Mouse (Mus musculus): ENCODE data around the gene Hist1h2bc. TPM values are rescaled to one million over a fixed set of nuclear protein-coding genes. Genes with fewer than 3 reads are reported as not detected.

The Hist1h2bc gene
- total RNA-seq, 2 experiments from 2014 or later = 87.0 to 92.4 TPM

DNA sequence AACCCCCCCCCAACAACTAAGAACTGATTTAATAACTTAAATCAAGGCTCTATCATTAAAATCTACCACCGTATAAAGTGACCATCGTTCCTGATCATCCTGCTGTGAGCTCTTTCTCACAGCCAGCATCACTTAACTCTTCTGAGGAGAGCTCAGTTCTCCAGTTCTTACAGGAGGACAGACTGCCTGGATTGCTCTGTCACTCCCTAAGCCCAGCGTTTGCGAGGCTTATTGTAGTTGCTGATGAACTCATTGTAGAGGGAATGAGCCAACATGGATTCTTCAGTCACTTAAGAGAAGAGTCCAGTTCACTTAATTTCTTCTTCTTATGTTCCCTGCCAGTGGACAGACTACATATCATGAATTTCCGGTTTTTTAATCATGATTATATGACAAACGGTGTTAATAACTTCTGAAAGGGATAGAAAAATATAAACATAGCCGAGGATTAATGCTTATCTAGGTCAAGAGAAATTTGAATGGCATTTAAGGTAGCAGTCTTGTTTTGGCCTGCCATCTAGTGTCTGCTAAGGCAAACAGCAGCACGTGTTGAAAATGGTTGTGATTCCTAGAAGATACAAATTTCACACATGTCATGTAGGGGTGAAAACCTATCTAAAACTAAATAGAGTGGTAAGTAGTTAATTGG lies 48.3 kb downstream of the Hist1h2bc start:
- DNase-seq = no peak

DNA sequence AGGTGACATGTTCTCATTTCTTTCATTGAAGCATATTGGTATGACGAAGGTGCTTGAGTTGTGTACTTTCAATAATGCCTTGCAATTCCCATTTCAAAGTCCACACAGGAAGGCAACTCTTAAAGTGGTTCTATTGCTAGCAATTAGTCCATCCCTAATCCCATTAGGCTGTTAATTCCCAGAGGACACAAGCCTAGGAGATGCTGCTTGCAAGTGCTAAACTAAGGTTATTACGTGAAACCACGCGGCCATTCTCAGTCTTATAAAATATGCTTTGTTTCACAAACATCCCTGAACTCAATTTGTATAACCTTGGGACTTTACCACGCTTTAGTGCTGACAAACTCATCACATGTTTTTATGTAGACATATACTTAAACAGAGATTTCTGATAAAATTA lies 53.1 kb downstream of the Hist1h2bc start:
- DNase-seq = no peak

GRCm38 (mm10) chr13:23738041-23738440 lies 54.0 kb downstream of the Hist1h2bc start:
- no peak for DNase-seq

DNA sequence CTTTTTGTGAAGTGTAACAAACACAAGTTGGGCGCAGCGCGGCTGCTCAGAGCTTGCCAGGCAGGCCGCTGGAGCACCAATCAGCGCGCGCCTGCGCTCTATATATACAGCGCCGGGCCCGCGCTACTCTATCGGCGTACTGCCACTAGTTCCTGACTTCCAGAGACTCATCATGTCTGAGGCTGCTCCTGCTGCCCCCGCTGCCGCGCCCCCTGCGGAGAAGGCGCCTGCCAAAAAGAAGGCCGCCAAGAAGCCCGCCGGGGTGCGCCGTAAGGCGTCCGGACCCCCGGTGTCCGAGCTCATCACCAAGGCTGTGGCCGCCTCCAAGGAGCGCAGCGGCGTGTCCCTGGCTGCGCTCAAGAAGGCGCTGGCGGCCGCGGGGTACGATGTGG lies 54.7 kb downstream of the Hist1h2bc start, which contains the start of gene Hist1h1c:
TSS of gene Hist1h1c (plus strand) at position 132 of the 392 bp plus-strand sequence.
- DNase-seq = peak; percentile 87

DNA sequence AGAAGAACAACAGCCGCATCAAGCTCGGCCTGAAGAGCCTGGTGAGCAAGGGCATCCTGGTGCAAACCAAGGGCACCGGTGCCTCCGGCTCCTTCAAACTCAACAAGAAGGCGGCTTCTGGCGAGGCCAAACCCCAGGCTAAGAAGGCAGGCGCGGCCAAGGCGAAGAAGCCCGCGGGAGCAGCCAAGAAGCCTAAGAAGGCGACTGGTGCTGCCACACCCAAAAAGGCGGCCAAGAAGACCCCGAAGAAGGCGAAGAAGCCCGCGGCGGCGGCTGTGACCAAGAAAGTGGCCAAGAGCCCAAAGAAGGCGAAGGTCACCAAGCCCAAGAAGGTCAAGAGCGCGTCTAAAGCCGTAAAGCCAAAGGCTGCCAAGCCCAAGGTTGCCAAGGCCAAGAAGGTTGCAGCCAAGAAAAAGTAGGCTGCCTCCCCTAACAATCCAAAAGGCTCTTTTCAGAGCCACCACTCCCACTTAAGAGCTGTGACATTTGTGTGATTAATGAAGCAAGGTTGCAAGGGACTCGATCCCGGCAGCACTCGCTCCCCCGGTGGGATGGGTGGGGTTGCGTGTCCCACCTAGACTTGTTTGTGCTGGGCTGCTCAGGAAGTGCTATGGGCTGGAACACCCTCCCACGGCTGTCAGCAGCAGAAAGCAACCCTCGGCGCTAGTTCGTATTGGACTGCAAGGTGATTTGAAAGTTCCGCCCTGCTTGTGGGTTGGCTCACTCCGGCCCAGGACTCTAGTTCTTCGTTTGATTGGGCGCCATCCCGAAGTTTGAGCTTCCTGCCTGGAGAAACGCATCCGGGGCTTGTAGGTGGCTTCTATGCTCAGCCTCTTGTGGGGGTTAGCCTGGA lies 55.3 kb downstream of the Hist1h2bc start:
- peak; percentile 78 for DNase-seq

DNA sequence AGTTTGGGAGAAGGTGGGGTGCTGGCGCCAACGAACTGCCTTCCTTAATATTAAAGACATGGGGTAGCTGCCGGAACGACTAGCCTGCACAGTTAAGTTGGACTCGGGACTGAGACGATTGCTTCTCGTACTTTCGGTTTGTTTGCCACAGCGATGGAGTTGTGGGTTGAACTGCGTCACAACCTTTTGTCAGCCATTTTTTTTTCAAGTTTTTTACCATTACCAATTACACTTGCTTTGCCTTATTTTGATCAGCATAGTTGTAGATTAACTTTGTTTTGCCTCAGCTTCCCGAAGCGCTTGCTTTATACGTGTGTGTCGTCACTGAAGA lies 55.9 kb downstream of the Hist1h2bc start:
- DNase-seq = no peak

- DNase-seq = no peak
Observed at GRCm38 (mm10) chr13:23740256-23740840, 56.3 kb downstream of the Hist1h2bc start.

DNA sequence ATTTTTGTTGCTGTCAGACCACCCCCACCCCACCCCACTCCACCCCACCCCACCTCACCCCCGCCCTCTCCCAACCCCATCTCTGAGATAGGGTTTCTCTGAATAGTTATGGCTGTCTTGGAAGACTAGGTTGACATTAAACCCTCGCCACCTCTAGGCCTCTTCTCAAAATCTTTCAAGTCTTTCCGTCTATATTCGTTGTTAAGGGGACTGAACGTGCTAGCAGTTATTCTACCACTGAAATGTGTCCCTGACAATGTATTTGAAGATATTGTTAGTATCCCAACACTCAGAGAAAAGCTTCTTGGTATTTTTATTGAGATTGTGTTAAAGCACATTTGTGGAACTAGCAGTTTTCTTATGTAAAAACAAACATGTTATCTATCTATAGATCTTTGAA lies 56.9 kb downstream of the Hist1h2bc start:
- DNase-seq = no peak

GRCm38 (mm10) chr13:23742007-23742406 lies 58.0 kb downstream of the Hist1h2bc start:
- DNase-seq = no peak

Small RNA genes within 50 kb of the gene (microRNA-seq; reads per million reads assigned to microRNA genes)
- 0 reads per million in 2 experiments for gene Gm44350

Other genes starting within 250 kb of the Hist1h2bc start
- gene Btn1a1, start 218.3 kb upstream of the Hist1h2bc start, total RNA-seq (2021) = not detected
- under 1 TPM in 1 of 2 experiments, not detected in 1; 0.11 TPM for gene Btn2a2, start 195.3 kb upstream of the Hist1h2bc start, total RNA-seq (2021)
- 100 to 1,000 TPM; 473 to 507 TPM for gene Hist1h4h, start 153.1 kb upstream of the Hist1h2bc start, total RNA-seq (2021)
- 100 to 1,000 TPM; 189 to 190 TPM for gene Hist1h2af, start 150.3 kb upstream of the Hist1h2bc start, total RNA-seq (2021)
- gene Hist1h3g, start 148.8 kb upstream of the Hist1h2bc start, total RNA-seq (2021) = 10 to 100 TPM; 58.4 to 59.9 TPM
- gene Hist1h2bh, start 140.8 kb upstream of the Hist1h2bc start, total RNA-seq (2021) = 10 to 100 TPM; 11.8 to 13.3 TPM
- gene Hist1h3f, start 140.1 kb upstream of the Hist1h2bc start, total RNA-seq (2021) = 10 to 100 TPM; 53.8 to 66.7 TPM
- gene Hist1h4f, start 132.6 kb upstream of the Hist1h2bc start, total RNA-seq (2021) = 100 to 1,000 TPM; 285 to 328 TPM
- 10 to 100 TPM; 17.8 to 19.5 TPM for gene Hist1h1d, start 130.9 kb upstream of the Hist1h2bc start, total RNA-seq (2021)
- gene Hist1h3e, start 121.8 kb upstream of the Hist1h2bc start, total RNA-seq (2021) = 100 to 1,000 TPM; 121 to 135 TPM
- gene Hist1h2ae, start 113.0 kb upstream of the Hist1h2bc start, total RNA-seq (2021) = 10 to 100 TPM; 34.2 to 37.9 TPM
- 100 to 1,000 TPM; 245 to 257 TPM for gene Hist1h2bg, start 112.8 kb upstream of the Hist1h2bc start, total RNA-seq (2021)
- gene Hist1h2bf, start 110.0 kb upstream of the Hist1h2bc start, total RNA-seq (2021) = 100 to 1,000 TPM; 121 to 140 TPM
- gene Hist1h2ad, start 109.8 kb upstream of the Hist1h2bc start, total RNA-seq (2021) = 10 to 100 TPM; 16.0 to 20.6 TPM
- gene Hist1h3d, start 108.4 kb upstream of the Hist1h2bc start, total RNA-seq (2021) = 10 to 100 TPM; 25.8 to 30.6 TPM
- gene Hist1h4d, start 102.6 kb upstream of the Hist1h2bc start, total RNA-seq (2021) = 100 to 1,000 TPM; 165 to 171 TPM
- gene Hist1h2be, start 63.1 kb upstream of the Hist1h2bc start, total RNA-seq (2021) = 10 to 100 TPM; 36.6 to 38.0 TPM
- gene Hist1h1e, start 61.6 kb upstream of the Hist1h2bc start, total RNA-seq (2021) = 100 to 1,000 TPM; 182 to 186 TPM
- 1 to 10 TPM; 6.3 to 6.7 TPM for gene Hist1h2ac, start 251 bp upstream of the Hist1h2bc start, total RNA-seq (2021)
- gene Hist1h1t, start 11.6 kb downstream of the Hist1h2bc start, total RNA-seq (2021) = under 1 TPM; 0.59 to 0.63 TPM
- gene Hist1h4c, start 14.3 kb downstream of the Hist1h2bc start, total RNA-seq (2021) = 100 to 1,000 TPM; 153 to 157 TPM
- gene Hfe, start 26.7 kb downstream of the Hist1h2bc start, total RNA-seq (2021) = 1 to 10 TPM; 8.1 to 9.5 TPM
- gene Hist1h1c, start 54.6 kb downstream of the Hist1h2bc start, total RNA-seq (2021) = 100 to 1,000 TPM; 361 to 459 TPM
- gene Hist1h3c, start 61.4 kb downstream of the Hist1h2bc start, total RNA-seq (2021) = 10 to 100 TPM; 86.2 to 86.5 TPM
- gene Hist1h2bb, start 62.5 kb downstream of the Hist1h2bc start, total RNA-seq (2021) = 100 to 1,000 TPM; 106 to 125 TPM
- 100 to 1,000 TPM; 187 to 217 TPM for gene Hist1h2ab, start 66.9 kb downstream of the Hist1h2bc start, total RNA-seq (2021)
- 100 to 1,000 TPM; 213 to 261 TPM for gene Hist1h3b, start 68.1 kb downstream of the Hist1h2bc start, total RNA-seq (2021)
- 100 to 1,000 TPM; 131 to 149 TPM for gene Hist1h4b, start 72.8 kb downstream of the Hist1h2bc start, total RNA-seq (2021)
- 100 to 1,000 TPM; 140 to 160 TPM for gene Hist1h4a, start 77.0 kb downstream of the Hist1h2bc start, total RNA-seq (2021)
- 100 to 1,000 TPM; 159 to 176 TPM for gene Hist1h3a, start 78.2 kb downstream of the Hist1h2bc start, total RNA-seq (2021)
- gene Hist1h1a, start 79.5 kb downstream of the Hist1h2bc start, total RNA-seq (2021) = 100 to 1,000 TPM; 124 to 147 TPM
- not detected for gene Trim38, start 85.7 kb downstream of the Hist1h2bc start, total RNA-seq (2021)
- gene Slc17a2, start 122.8 kb downstream of the Hist1h2bc start, total RNA-seq (2021) = under 1 TPM in 1 of 2 experiments, not detected in 1; 0.11 TPM
- gene Slc17a3, start 155.2 kb downstream of the Hist1h2bc start, total RNA-seq (2021) = under 1 TPM in 1 of 2 experiments, not detected in 1; 0.07 TPM
- gene Slc17a1, start 183.6 kb downstream of the Hist1h2bc start, total RNA-seq (2021) = not detected
- not detected for gene Slc17a4, start 230.8 kb downstream of the Hist1h2bc start, total RNA-seq (2021)
- not detected for gene Hist1h2ba, start 250.0 kb downstream of the Hist1h2bc start, total RNA-seq (2021)